Mouse (Mus musculus) CH12.LX (cell line): Measurements from ENCODE around the gene Smap1. TPM values are rescaled to one million over a fixed set of nuclear protein-coding genes. Genes with fewer than 3 reads are reported as not detected.

Experiments used
- DNase-seq: peaks from one replicate; pipeline ENCODE4 v3.0.0-alpha.2; 2013; ENCODE audit errors: extremely low read depth
- H3K27ac ChIP-seq: 2 replicates; pipeline ENCODE4 v1.5.1; 2012; ENCODE audit warnings: low read depth, mild to moderate bottlenecking, control low read depth, moderate library complexity; ENCODE audit not compliant: insufficient read depth
- H3K27me3 ChIP-seq: replicated peaks from 2 replicates; pipeline ENCODE3; 2012; ENCODE audit warnings: inconsistent platforms
- H3K36me3 ChIP-seq, 2 experiments: replicated peaks in 1 of 2; 2 replicates each; pipeline versions ENCODE3 to v1.6.1; 2012; ENCODE audit warnings: inconsistent platforms in 1 of 2, low read length in 1 of 2, mild to moderate bottlenecking in 1 of 2, mixed read lengths in 1 of 2, moderate library complexity in 1 of 2; ENCODE audit not compliant: control insufficient read depth in 1 of 2, insufficient read depth in 1 of 2
- H3K4me1 ChIP-seq, 2 experiments: 2 replicates each; pipeline ENCODE4 v1.6.1; 2012; ENCODE audit warnings: inconsistent platforms in 1 of 2, moderate library complexity in 1 of 2; ENCODE audit not compliant: insufficient read depth in 2 of 2, control insufficient read depth in 1 of 2
- H3K4me2 ChIP-seq: 2 replicates; pipeline ENCODE4 v1.6.1; 2012; ENCODE audit warnings: low read depth, mild to moderate bottlenecking, control low read depth; ENCODE audit not compliant: poor library complexity, insufficient read depth, severe bottlenecking
- H3K4me3 ChIP-seq, 3 experiments: fragments of 150-350 bp in 1 of 3; sonication (generic) in 1 of 3; replicated peaks in 1 of 3; 2 replicates each; pipeline versions ENCODE3 to v1.5.1; 2011 to 2012; ENCODE audit warnings: low read depth in 2 of 3, low read length in 2 of 3, mild to moderate bottlenecking in 2 of 3, moderate library complexity in 2 of 3, control low read depth in 1 of 3, improper control_type of control experiment in 1 of 3, inconsistent platforms in 1 of 3, mixed read lengths in 1 of 3; ENCODE audit not compliant: poor library complexity in 1 of 3
- H3K79me2 ChIP-seq: replicated peaks from 2 replicates; pipeline ENCODE4 v1.6.1; 2012; ENCODE audit warnings: mild to moderate bottlenecking, moderate library complexity; ENCODE audit not compliant: control insufficient read depth, poor library complexity, insufficient read depth, severe bottlenecking; ENCODE audit errors: extremely low read depth
- H3K9ac ChIP-seq: 2 replicates; pipeline ENCODE4 v1.6.1; 2012; ENCODE audit warnings: low read depth, mild to moderate bottlenecking, control low read depth, moderate library complexity; ENCODE audit not compliant: insufficient read depth
- H3K9me3 ChIP-seq: replicated peaks from 2 replicates; pipeline ENCODE3; 2012; ENCODE audit warnings: low read length, inconsistent platforms, mixed read lengths
- EP300 ChIP-seq: IDR thresholded peaks from 2 replicates; pipeline ENCODE4 v1.6.1; 2011; ENCODE audit warnings: low read length, improper control_type of control experiment
- ETS1 ChIP-seq: conservative IDR thresholded peaks from 2 replicates; pipeline ENCODE4 v1.6.1; 2012; ENCODE audit warnings: low read depth, mild to moderate bottlenecking, inconsistent platforms, low read length, improper control_type of control experiment, moderate library complexity
- GABPA ChIP-seq: IDR thresholded peaks from 2 replicates; pipeline ENCODE4 v1.6.1; 2012; ENCODE audit warnings: low read depth, low read length, improper control_type of control experiment, inconsistent platforms; ENCODE audit not compliant: insufficient replicate concordance
- IRF4 ChIP-seq: IDR thresholded peaks from 2 replicates; pipeline ENCODE4 v1.6.1; 2014; ENCODE audit warnings: low read depth, mild to moderate bottlenecking, inconsistent platforms, low read length, improper control_type of control experiment
- JUND ChIP-seq: conservative IDR thresholded peaks from 2 replicates; pipeline ENCODE4 v1.6.1; 2011; ENCODE audit warnings: low read depth, low read length, improper control_type of control experiment
- MAFK ChIP-seq: IDR thresholded peaks from 2 replicates; pipeline ENCODE4 v1.6.1; 2011; ENCODE audit warnings: low read length, improper control_type of control experiment; ENCODE audit not compliant: insufficient replicate concordance
- MAX ChIP-seq: IDR thresholded peaks from 2 replicates; pipeline ENCODE4 v1.6.1; 2011; ENCODE audit warnings: low read length, improper control_type of control experiment
- MEF2A ChIP-seq: IDR thresholded peaks from 2 replicates; pipeline ENCODE4 v1.6.1; 2014; ENCODE audit warnings: low read depth, mild to moderate bottlenecking, inconsistent platforms, low read length, improper control_type of control experiment, borderline replicate concordance
- MXI1 ChIP-seq: IDR thresholded peaks from 2 replicates; pipeline ENCODE4 v1.6.1; 2011; ENCODE audit warnings: mild to moderate bottlenecking, low read depth, low read length, improper control_type of control experiment
- MYC ChIP-seq: IDR thresholded peaks from 2 replicates; pipeline ENCODE4 v1.6.1; 2011; ENCODE audit warnings: low read depth, mild to moderate bottlenecking, improper control_type of control experiment, low read length
- NELFE ChIP-seq: IDR thresholded peaks from 2 replicates; pipeline ENCODE4 v1.6.1; 2011; ENCODE audit warnings: low read depth, low read length, improper control_type of control experiment
- NRF1 ChIP-seq: IDR thresholded peaks from 2 replicates; pipeline ENCODE4 v1.6.1; 2014; ENCODE audit warnings: low read depth, mild to moderate bottlenecking, inconsistent platforms, low read length, improper control_type of control experiment, moderate library complexity
- POLR2A ChIP-seq: IDR thresholded peaks from 2 replicates; pipeline ENCODE4 v1.6.1; 2011; ENCODE audit warnings: low read depth, mild to moderate bottlenecking, improper control_type of control experiment, low read length
- RAD21 ChIP-seq: IDR thresholded peaks from 2 replicates; pipeline ENCODE4 v1.6.1; 2011; ENCODE audit warnings: low read depth, mild to moderate bottlenecking, low read length, improper control_type of control experiment, moderate library complexity
- RCOR1 ChIP-seq: conservative IDR thresholded peaks from 2 replicates; pipeline ENCODE4 v1.6.1; 2012; ENCODE audit warnings: low read depth, mild to moderate bottlenecking, inconsistent platforms, low read length, improper control_type of control experiment
- SIN3A ChIP-seq: IDR thresholded peaks from 2 replicates; pipeline ENCODE4 v1.6.1; 2012; ENCODE audit warnings: low read length, improper control_type of control experiment, inconsistent platforms
- TCF12 ChIP-seq: IDR thresholded peaks from 2 replicates; pipeline ENCODE4 v1.6.1; 2014; ENCODE audit warnings: low read depth, mild to moderate bottlenecking, inconsistent platforms, low read length, improper control_type of control experiment
- USF1 ChIP-seq: IDR thresholded peaks from 2 replicates; pipeline ENCODE4 v1.6.1; 2014; ENCODE audit warnings: low read depth, mild to moderate bottlenecking, inconsistent platforms, low read length, improper control_type of control experiment
- ZMIZ1 ChIP-seq: IDR thresholded peaks from 2 replicates; pipeline ENCODE4 v1.6.1; 2012; ENCODE audit warnings: low read depth, mild to moderate bottlenecking, inconsistent platforms, low read length, improper control_type of control experiment
- ZNF384 ChIP-seq: IDR thresholded peaks from 2 replicates; pipeline ENCODE4 v1.6.1; 2012; ENCODE audit warnings: low read depth, low read length, improper control_type of control experiment, inconsistent platforms
- dilution Hi-C: fragments of 300-500 bp; cut with MboI; formaldehyde crosslinking; loops from 2 replicates; pipeline ENCODE4 v1.14.3; 2020; ENCODE audit warnings: low sequenced_read_pairs; ENCODE audit not compliant: extremely low pct_unique_long_range_greater_than_20kb, extremely low pct_ligation_motif_present
- in situ Hi-C: fragments of 300-500 bp; cut with MboI; formaldehyde crosslinking; loops from 3 replicates; pipeline ENCODE4 v1.14.3; 2019; ENCODE audit warnings: low sequenced_read_pairs, low pct_ligation_motif_present, low pct_unique_long_range_greater_than_20kb, mixed read lengths
- polyA plus RNA-seq: library from polyadenylated mRNA; unstranded; fragments of >175 nt; gene quantifications from 2 replicates; pipeline ENCODE4 v1.2.1, GENCODE M21; 2012; ENCODE audit warnings: low read depth; ENCODE audit not compliant: insufficient read length
- total RNA-seq, 2 experiments: library from RNA; depleted of rRNA; stranded (reverse); fragments of 300-350 nt in 1 of 2; fragments of >200 nt in 1 of 2; gene quantifications; 2 replicates each; pipeline ENCODE4 v1.2.3; 2012 to 2014

The Smap1 gene
- total and polyA plus RNA-seq, 3 experiments = 22.3 to 60.5 (median 37.0) TPM

GRCm38 (mm10) chr1:23955539-23955938 lies 33.4 kb upstream of the Smap1 start:
- in situ Hi-C loops = no loop called here

DNA sequence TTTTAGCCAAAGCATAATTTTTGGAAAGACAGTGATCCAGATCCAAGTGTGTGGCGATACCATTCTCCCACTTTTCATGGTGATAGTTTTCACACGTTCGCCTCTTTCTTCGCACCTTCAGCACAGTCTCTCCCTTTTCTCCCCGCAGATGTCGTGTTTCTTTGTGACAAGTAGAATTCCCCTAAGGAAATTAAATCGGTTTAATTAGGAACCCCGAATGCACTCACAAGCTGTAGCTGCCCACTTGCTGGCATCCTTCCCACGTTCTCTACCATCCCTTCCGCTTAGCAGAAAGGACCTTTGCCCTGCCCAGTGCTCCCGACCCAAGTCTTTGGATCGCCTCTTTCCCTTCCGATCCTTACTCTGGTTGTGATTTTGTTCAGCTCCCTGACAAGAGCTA lies 31.8 kb upstream of the Smap1 start:
- Histone ChIP-seq H3K36me3 (no peaks in the 10 kb centered on the region), H3K9me3 (no peaks in the 10 kb centered on the region)
- TF ChIP-seq POLR2A (no peak), MAFK (no peak), GABPA (no peak), JUND (no peak)
- TF ChIP-seq, all 38 proteins: peak for 0
- no peak overlapping the region for H3K27ac ChIP-seq
- no peaks in the 10 kb centered on the region for H3K27me3 ChIP-seq
- in situ Hi-C loops = no loop called here
- H3K9ac ChIP-seq = no peak overlapping the region
- H3K4me3 ChIP-seq = no peak overlapping the region
- H3K4me1 ChIP-seq = no peaks in the 10 kb centered on the region
- DNase-seq = no peak
- no peak overlapping the region for H3K4me2 ChIP-seq
- no peaks in the 10 kb centered on the region for H3K79me2 ChIP-seq
- dilution Hi-C loops = no loop called here

More at GRCm38 (mm10) chr1:23955539-23955938, 33.4 kb upstream of the Smap1 start:
- no peak overlapping the region for H3K27ac ChIP-seq
- dilution Hi-C loops = no loop called here
- H3K4me3 ChIP-seq = no peak overlapping the region
- H3K9me3 ChIP-seq = no peaks in the 10 kb centered on the region
- no peak for DNase-seq
- no peaks in the 10 kb centered on the region for H3K4me1 ChIP-seq
- no peaks in the 10 kb centered on the region for H3K36me3 ChIP-seq
- no peaks in the 10 kb centered on the region for H3K79me2 ChIP-seq
- no peaks in the 10 kb centered on the region for H3K27me3 ChIP-seq
- H3K9ac ChIP-seq = no peak overlapping the region
- H3K4me2 ChIP-seq = no peak overlapping the region
- TF ChIP-seq IRF4 (no peak), RCOR1 (no peak), MYC (no peak), GABPA (no peak), MXI1 (no peak), ETS1 (no peak), RAD21 (no peak), POLR2A (no peak), EP300 (no peak), MEF2A (no peak), MAX (no peak), ZMIZ1 (no peak), TCF12 (no peak), NRF1 (no peak), ZNF384 (no peak), USF1 (no peak), SIN3A (no peak), NELFE (no peak), JUND (no peak)
